Mouse (Mus musculus) cerebellum, adult 9-10 months (tissue): Measurements from ENCODE around the gene Kdm6b.

Experiments used
- DNase-seq: peaks from one replicate; pipeline ENCODE4 v3.0.0; 2022

Gene Kdm6b

DNA sequence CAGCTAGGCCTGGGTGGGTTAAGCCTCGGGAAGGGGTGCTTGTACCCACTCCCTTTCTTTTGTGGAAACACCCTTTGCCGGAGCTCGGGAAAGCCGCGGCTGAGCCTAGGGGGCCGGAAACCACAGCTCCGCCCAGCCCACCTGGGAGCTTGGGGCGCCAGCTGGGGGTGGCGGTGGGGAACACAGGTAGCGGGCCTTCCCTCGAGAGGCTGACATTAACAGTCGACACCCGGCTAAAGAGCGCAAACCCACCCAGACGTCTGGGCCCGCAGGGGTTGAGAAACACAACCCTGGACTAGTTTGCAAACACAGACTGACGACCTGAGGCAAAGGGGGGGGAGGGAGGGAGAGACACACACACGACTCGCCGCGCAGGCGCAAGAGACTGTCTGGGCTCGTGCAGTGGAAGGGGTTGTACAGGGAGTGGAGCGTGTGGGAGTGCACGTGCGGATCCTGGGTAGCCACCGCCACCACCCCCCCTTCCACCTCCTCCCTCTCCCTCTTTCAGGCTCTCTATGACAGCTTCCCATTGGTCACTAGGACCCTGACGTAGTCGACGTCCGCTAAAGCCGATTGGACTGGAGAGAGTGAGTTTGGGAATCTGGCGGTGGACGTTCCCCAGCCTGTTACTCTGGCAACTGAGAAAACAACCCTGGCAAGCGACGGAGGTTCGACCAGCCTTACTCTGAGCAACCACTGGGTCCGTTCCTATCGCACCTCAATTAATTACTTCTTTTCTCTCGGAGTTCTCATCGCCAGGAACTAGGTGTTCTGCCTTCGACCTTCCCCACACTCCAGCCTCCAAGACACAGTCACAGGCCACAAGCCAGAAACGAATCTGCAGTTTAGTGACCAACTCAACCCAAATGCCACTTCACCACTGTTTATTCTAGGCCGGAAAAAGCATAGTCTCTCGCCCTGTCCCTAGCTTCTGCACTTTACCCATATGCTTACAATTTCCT lies 5.3 kb upstream of the Kdm6b start:
- peak; percentile 96 for DNase-seq

DNA sequence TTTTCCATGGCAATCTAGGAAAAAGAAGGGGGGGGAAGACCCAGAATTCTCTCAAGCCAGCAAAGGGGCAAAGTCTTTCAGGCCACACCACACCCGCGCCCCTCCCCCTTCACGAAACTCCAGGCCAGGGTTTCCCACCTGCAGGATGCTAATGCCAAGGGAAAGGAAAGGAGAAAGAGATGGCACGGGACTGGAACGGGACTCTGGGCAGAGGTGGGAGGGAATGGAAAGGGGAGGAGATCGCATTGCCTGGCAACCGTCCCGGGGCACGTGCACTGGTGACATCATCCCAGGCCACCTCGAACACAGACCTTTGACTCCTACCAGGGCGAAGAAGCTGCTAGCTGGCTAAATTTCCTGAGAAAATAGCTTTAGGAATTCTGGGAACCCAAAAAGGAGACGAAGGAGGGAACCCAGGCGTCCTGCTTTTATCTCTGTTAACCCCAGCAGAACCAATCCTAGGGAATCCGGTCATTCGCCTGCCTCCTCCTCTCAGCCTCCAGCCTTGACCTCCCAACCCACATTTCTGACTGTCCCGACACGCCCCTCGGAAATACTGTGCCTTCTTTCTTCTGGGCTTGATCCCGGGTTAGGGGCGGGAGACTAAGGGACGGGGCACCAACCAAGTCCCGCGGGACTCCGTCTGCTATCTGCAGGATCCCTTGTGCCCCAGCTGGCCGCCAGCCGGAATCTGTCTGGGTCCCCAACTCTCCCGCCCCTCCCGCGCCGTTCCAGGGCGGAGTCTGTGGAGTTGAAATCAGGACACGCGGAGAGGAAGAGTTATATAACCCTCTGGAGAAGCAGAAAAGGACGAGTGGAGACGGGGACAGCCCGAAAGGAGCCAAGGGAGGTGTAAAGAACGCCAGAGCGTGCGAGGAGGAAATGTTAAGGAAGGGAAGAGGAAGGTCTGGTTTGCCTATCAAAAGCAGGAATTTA lies 4.2 kb upstream of the Kdm6b start:
- DNase-seq, result peak; percentile 98

DNA sequence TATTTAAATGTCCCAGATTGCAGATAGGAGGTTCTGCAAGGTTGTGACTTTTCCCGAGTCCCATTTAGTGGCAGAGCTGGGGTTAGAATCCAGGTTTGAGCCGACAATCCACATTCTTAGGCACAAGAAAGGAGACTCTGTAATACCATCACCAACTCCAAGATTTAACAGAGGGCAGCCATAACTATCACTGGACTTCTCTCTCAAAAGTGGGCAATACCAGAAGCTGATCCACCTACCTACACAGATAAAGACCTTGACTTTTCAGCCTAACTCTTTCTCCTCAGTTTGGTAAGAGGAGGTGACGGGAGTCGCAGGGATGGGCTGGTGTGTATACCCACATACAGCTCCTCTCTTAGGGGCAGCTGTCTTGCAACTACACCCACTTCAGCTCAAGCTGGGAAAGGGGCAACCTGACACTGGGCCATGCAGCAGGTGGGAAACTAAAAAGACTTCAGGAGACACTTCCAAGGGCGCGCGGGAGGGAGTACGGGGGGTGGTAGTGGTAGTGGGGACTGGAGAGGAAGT lies 3.5 kb upstream of the Kdm6b start:
- DNase-seq, result no peak

DNA sequence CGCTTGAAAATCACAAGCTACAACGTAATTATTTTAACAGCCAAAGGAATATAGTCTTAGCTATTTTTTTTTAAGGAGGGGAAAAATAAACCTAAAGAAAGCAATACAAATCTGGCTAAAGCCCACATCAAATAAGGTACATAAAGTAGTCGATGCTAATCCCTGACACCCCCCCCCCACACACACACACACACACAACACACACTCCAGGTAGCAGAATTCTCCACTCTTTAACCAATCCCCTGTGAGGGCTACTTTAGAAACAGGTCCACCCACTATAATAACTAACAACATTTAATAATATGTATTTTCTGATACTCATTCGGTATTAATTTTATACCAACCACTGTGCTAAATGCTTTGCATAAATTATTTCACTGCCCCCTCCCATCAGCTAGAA lies 3.0 kb upstream of the Kdm6b start:
- DNase-seq, result peak; percentile 56

DNA sequence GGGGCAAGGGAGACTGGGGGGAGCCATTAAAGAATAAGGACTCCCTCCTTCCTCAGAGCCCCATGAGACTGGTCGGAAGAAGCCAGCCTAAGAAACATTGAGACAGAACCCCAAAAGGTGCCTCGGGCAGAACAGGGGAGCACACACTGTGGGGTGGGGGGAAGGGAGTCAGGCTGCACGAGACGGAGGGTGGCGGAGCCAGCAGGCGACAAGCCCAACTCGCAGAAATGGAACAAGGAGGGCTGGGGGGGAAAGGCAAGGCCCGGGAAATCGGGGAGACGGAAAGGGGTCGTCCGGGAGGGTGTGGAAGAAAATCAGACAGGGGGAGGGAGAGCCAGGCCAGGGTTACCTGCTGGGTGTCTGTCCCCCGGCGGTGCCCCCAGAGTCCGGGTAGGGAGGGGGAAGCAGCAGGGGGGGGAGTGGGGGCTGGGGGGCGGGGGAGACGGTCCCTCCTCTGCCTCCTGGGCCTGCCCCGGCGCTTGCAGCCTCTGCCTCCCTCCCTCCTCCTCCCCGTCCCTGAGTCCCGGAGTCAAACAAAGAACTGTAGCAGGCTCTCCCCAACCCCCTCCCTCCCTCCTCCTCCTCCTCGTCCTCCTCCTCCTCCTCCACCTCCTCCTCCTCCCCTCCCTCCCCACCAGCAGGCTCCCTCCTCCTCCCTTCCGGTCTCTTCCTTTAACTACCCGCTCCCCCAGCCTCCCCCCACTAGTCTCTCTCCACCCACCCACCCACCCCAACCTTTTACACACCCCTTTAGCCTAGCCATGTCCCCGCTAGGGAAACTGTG lies 2.4 kb upstream of the Kdm6b start:
- peak; percentile 79 for DNase-seq

DNA sequence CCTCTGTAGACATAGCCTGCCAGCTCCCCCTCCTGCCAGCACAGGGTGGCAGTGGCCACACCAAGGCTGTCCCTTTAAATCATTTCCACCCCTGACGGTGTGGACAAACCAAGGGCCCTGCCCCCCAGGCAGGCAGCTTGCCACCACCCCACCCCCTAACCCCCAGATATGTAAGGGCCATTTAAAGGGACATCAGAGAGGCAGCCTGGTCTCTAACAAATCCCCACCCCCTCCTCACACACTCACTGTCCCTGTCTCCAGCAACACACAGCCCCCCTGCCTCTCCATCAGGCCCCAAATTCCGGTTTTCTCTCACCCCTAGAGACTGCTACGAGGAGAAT lies 1.8 kb upstream of the Kdm6b start:
- DNase-seq, result peak; percentile 85

DNA sequence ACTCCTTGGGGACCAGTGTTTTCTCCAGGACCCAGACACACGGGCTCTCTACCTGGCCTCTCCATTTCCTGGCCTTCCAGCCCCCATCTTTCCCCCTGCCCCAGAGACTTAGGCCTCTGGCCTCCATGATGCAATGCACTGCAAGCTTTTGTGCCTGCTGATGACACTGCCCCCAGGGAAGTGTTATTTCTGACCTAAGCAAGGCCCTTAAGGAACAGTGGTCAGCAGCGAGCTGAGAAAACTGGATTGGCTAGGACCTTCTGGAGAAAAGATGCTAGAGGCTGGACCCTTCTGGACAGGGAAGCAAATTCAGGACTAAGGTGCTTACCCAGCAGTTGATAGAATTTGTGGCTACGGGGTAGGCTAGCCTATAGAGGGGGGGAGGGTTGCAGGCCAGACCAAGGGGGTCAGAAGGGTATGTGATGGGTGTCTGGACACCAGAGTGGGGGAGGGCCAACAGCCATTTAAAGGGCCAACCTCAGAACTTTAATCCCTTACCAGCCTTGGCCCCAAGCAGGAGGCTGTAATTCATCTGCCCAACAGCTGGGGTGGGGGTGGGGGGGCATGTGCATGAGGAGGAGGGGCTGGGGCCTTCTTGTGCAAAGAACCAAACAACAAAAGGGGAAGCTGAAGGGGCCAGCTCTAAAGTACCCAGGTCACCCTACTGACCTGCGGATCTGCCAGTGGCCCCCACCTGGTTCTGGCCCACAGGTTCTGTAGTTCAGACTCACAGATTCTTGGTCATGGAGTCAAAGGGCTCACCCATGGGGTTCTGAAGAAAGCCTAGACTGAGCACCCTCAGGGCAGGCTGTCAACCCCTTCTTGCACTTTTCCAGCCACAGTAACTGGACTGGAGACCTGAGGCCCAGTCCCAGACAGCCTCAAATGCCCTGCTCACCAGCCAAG lies 1.2 kb upstream of the Kdm6b start:
- peak; percentile 62 for DNase-seq

DNA sequence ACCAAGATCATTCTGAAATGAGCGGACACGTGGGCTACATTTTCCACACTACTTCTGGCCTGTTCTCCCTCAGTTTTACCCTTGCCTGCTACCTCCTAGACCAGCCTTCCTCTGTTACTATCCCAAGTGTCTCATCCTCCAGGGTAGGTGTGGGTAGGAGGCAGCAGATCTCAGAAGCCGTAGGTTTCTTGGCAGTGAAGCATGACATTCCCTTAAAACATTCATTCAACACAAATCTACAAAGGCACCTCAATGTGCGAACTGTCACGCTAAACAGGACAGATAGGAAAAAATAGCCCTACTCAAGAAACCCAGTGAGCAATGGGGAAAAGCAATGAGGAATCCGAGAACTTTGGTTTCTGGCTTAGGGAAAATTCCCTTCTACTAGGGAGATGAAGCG lies 927 bp downstream of the Kdm6b start:
- DNase-seq, result peak; percentile 49

DNA sequence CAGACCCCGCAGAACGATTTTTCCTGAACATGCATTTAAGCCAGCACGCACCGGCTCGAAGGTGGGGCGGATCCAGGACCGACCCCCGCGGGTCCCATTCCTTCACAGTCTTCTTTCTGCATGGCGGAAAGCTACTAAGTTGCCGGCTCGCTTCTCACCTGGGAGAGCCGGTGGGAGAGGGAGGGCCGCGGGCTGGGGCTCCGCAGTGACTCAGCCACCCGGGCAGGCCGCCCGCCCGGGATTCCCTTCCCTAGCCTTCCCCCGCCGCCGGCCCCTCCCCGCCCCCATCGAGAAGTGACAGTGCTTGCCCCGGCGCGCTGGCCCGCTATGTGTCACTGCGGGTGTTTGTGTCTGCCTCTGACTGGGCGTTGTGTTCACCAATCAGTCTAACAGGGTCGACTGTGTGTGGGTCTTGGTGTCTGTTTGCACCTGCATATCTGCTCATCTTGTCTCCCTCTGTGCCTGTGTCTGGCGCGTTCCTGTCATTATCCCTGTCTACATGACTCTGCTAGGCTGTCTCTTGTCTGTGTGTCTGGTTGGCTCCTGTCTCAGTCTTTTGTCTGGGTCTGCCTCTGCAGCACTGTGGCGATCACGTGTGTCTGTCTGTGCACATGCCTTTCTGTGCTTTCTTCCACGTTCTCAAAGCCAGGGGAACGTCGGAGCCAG lies 1.8 kb downstream of the Kdm6b start:
- DNase-seq, result peak; percentile 65

DNA sequence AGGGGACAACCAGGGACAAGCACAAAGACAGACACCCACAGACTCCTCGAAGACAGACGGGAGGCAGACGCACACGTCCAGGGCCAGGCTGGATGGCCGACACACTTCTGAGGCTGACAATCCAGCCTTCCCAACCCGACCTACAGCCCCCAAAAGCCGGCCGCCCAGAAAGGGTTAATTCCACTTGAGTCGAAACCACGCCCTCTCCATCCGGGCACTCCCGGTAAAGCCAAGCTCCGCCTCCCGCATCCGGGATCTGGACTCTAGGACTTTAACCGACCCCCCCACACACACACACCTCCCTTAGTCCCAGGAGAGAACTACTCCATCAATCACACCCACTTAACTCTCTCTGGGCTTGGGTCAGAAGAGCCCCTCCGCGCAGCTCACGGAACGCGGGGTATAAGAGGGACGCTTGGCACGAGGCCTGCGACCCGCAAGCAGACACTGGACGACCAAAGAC lies 2.4 kb downstream of the Kdm6b start:
- peak; percentile 96 for DNase-seq

DNA sequence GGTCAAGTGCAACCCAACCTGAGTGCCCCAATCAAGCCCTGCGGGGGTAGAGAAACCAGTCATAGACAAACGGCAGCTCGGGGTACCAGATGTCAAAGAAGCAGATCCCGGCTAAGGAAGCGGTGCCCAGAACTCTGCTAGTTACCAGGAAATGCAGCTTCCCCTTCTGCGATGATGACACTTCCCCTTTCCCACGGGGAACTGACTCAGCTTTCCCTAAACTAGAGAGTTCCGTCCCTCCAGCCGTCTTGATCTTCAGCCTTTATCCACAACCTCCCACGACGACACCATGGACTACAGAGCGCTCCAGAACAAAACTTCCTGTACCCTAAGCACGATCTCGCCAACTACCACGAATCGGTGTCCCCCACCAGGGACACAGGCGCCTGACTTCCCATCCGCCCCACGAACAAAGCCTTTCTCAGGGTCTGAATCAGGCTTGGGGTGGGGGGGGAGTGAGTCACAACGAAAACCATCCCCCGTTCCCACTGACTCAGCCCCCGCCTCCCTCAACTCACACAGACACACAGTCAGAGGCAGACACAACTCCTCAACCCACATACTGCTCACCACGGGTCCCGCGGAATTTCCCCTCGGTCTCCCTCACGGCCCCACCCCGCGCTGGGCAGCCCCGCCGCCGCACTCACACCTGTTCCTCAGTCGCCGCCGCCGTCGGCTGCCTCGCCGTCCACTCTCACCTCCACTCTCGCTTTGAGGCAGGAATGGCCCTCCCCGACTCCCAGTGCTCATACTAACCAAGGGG lies 3.0 kb downstream of the Kdm6b start:
- DNase-seq, result peak; percentile 67

DNA sequence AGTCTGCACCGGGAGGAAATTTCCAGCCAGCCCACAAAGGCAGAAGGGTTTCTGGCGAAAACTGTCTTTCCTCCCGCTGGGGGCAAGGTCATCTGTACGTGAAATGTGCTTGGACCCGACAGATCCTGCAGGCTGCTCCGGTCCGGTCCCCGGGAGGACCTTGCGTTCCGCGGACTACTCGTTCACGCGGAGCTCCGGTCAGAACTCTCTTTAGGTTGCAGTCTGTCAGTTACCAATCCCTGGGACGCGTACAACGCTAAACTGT lies 3.5 kb downstream of the Kdm6b start:
- no peak for DNase-seq

DNA sequence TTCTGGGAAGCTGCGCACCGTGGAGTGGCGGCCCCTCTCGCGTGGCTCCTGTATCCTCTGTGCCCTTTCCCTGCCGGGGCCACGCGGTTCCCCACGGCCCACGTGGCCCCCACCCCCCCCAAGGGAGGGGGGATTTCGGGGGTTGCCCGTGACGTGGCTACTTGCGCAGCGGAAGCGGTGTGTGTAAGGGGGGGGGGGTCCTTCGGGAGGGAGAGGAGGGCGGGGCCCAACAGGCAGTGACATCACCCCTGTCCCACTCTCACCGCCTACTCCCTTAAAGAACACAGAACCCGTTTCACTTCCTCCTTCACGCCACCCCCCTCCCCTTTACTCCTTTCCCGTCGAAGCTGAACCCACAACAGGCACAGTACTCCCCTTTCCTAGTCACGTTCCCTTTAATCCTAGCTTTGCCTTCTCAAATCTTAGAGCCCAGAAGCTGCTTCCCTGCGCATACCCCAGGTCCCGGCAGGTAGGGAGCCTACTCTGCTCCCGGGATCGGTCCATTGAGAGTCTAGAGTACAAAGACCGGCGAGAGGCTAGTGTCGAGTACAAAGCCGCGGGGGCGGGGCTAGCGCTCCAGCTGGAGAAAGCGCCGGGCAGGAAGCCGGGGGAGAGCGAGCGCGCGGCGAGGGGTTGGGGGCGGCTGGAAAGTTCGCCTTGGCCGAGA lies 4.0 kb downstream of the Kdm6b start:
- peak; percentile 83 for DNase-seq

DNA sequence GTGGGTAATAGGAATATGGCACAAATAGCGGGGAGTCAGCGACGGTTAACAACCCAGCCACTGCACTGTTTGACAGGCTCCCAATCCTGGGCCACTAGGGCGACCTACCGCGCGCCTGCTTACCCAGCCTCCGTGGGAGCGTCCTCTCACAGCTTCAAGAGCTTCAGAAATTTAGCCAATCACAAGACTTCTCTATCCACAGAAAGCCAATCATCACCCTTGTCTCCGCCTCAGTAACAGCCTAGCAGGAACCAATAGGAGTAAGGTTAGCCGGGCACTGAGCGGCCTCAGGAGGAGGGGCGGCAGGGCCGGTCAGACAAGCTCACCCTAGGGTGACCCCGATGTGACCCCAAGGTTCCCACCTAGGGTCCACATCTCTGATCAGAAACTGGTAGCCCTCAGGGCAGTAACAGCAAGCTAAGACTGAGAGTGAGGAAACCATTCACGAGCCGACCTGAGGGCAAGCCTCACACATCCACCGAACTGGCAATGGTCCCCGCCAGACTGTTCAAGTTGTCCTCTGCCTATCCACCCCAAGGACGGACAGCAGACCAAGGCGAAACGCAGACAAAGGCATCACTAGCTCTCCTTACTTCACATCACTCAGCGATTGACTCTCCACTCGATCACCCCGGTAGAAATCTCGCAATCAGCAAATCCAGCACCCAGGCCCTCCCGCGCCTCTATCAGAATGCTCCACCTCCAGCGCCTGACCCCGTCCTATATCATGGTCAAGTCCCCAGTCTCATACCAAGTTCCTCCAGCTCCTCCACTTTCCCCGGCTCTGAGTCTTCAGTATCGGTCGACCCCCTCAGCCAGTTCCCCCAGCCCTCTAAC lies 4.7 kb downstream of the Kdm6b start:
- DNase-seq, result peak; percentile 95

DNA sequence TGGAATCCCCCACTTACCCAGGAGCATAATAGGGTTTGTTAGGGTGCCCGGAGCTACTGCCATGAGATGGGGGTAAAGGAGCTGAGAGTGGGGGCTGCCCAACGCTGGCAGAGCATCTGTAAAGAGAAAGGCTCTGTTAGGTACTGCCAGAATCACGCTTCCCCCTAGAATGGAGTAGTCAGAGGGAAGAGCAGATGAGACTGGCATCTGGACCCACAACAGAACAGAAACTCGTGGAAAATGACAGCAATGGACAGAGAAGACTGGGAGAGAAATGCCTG lies 5.8 kb downstream of the Kdm6b start:
- peak; percentile 48 for DNase-seq

DNA sequence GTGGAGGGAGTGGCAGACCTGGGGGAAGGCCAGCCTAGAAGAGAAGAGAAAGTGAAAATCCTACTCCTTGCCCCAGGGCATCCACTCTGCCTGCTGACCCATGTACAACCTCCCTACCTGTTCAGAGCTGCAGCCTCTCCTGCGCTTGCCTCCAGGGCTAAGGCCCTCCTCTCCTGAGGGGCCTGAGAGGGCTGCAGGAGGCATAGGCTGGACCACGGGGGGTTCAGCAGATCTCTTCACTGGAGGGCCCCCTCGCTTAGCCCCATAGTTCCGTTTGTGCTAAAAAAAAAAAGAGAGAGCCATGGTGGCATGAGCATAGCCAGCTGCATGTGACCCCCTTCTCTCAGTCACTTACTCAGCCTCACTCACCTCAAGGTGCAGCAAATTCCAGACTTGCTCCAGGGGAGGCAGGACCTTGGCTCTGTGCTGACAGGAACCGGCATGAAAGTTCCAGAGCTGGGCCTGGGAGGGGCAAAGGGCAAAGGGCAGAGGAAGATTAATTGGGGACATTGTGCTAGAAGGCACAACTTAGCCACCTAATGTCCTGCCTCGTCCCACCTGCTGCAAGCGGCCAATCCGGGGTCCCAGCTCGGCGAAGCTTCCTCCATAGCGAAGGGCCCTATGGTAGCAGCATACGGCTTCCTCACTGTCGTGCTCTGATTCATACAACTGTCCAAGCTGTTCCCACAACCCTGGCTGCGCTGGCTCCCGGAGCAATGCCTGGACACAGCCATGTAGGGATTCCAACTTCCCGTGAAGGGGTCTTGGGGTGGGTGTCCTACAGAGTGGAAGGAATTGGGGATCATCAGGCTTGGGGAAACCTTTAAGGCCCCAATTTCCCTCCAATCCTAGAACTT lies 6.4 kb downstream of the Kdm6b start:
- DNase-seq, result peak; percentile 51

DNA sequence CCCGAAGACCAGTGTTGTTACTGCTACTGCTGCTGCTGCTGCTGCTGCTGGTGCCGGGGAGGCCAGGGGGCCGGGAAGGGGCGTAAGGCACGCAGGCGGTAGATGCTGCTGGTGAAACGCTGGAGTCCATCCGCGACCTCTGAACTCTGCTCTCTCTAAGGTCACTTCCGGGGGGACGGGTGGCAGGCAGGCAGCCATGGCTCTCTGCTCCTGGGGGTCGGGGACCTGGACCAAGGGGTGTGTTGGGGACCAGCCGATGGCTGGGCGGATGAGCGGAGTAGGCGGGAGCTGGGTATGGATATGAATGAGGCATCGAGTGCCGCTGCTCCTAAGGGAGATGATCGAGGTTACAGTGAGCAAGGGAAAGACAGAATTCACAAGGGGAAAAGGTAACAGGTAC lies 7.2 kb downstream of the Kdm6b start:
- DNase-seq, result peak; percentile 53
